Mouse (Mus musculus) retina, adult 2 months (tissue): ENCODE measurements around the gene Ggct.
"Not testable (repeated sequence)": the region's sequence is repeated elsewhere in the genome, so short reads cannot be mapped to it uniquely, and the experiment has no call there.

Source experiments
- DNase-seq: peaks from one replicate; pipeline ENCODE4 v3.0.0-alpha.2; 2012; ENCODE audit warnings: low read depth, low spot score

Gene Ggct

GRCm38 (mm10) chr6:54996361-54996760 is 3.6 kb upstream of the Ggct start:
- DNase-seq = no peak

GRCm38 (mm10) chr6:54992141-54992540 is 609 bp downstream of the Ggct start:
- no peak for DNase-seq

- DNase-seq = no peak
These were observed 1.6 kb downstream of the Ggct start for GRCm38 (mm10) chr6:54991189-54991588.

- no peak for DNase-seq
These were observed 4.6 kb downstream of the Ggct start for GRCm38 (mm10) chr6:54988141-54988540.

GRCm38 (mm10) chr6:54984096-54984495 is 8.7 kb downstream of the Ggct start:
- no peak for DNase-seq

- DNase-seq = no peak
These were observed 9.2 kb downstream of the Ggct start for GRCm38 (mm10) chr6:54983526-54984050.

- no peak for DNase-seq
These were observed 13.3 kb downstream of the Ggct start for GRCm38 (mm10) chr6:54979426-54979825.

GRCm38 (mm10) chr6:54975616-54976015 is 17.1 kb downstream of the Ggct start:
- no peak for DNase-seq

GRCm38 (mm10) chr6:54974501-54974900 is 18.2 kb downstream of the Ggct start:
- no peak for DNase-seq

- DNase-seq = no peak
These were observed 19.9 kb downstream of the Ggct start for GRCm38 (mm10) chr6:54972929-54973211.

- no peak for DNase-seq
These were observed 20.4 kb downstream of the Ggct start, which contains the start of gene Nod1 for GRCm38 (mm10) chr6:54972111-54972928. Gene Nod1 (minus strand): TSS chr6:54972612.

GRCm38 (mm10) chr6:54971731-54972110 is 21.0 kb downstream of the Ggct start:
- DNase-seq = no peak

- no peak for DNase-seq
These were observed 22.2 kb downstream of the Ggct start for GRCm38 (mm10) chr6:54970506-54970905.

GRCm38 (mm10) chr6:54969801-54970200 is 22.9 kb downstream of the Ggct start:
- no peak for DNase-seq

- DNase-seq = no peak
These were observed 25.2 kb downstream of the Ggct start for GRCm38 (mm10) chr6:54967591-54967990.

GRCm38 (mm10) chr6:54965234-54965633 is 27.5 kb downstream of the Ggct start:
- DNase-seq = no peak

GRCm38 (mm10) chr6:54964755-54965154 is 28.0 kb downstream of the Ggct start:
- DNase-seq = no peak

GRCm38 (mm10) chr6:54963599-54963998 is 29.2 kb downstream of the Ggct start:
- DNase-seq = no peak

- no peak for DNase-seq
These were observed 35.1 kb downstream of the Ggct start for GRCm38 (mm10) chr6:54957655-54958054.

GRCm38 (mm10) chr6:54956425-54956824 is 36.3 kb downstream of the Ggct start:
- no peak for DNase-seq

- DNase-seq = no peak
These were observed 36.8 kb downstream of the Ggct start for GRCm38 (mm10) chr6:54955949-54956348.

GRCm38 (mm10) chr6:54954659-54955414 is 37.9 kb downstream of the Ggct start:
- no peak for DNase-seq

GRCm38 (mm10) chr6:54953399-54953798 is 39.4 kb downstream of the Ggct start:
- DNase-seq = not testable (repeated sequence)
